Mouse (Mus musculus) thymus, postnatal 25 days (tissue): ENCODE results near the gene Tas2r113.
"Not testable (repeated sequence)": the region's sequence is repeated elsewhere in the genome, so short reads cannot be mapped to it uniquely, and the experiment has no call there.

ENCODE experiments used
- DNase-seq: peaks from one replicate; pipeline ENCODE4 v3.0.0; 2022

Tas2r113 gene

GRCm38 (mm10) chr6:132892711-132893110 lies at the start of gene Tas2r113:
TSS of gene Tas2r113 (plus strand) at chr6:132893011.
- no peak for DNase-seq

- DNase-seq: no peak
Observed at GRCm38 (mm10) chr6:132846842-132847241, 46.0 kb upstream of the Tas2r113 start, which contains the start of gene Tas2r123. TSS of gene Tas2r123 (plus strand) at chr6:132847142.

DNA sequence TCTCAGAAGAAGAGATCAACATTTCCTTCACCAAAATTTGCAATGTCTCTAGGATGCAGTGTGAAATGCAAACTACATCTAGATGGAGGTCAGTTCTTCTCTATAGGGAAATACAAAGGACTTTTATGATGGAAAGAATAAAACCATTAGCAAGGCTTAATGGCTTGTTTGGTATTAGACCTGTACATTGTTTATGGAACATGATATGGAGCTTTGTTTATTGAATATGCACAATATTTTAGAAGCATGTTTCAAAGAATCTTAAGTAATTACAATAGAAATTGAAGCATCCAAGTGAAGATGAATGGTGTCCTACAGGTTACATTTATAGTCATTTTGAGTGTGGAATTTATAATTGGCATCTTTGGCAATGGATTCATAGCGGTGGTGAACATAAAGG lies 37.7 kb upstream of the Tas2r113 start, which contains the start of gene Tas2r116:
Gene Tas2r116 (plus strand): TSS at position 301 of the 400 bp plus-strand sequence.
- DNase-seq: no peak

DNA sequence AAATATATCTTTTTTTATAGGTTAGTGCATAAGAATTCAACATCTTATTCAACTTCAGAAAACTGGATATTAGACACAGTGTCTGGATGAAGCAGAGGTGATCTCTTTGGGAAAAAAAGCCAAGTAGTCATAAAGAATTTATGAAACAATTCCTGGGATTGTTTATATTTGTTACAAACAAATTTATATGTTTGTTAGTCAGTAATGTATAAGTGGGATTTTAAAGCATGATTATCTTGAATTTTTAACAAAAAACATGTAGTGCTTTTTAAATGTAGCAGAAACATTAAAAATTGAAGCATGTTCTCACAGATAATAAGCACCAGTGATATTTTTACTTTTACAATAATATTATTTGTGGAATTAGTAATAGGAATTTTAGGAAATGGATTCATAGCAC lies 25.1 kb upstream of the Tas2r113 start, which contains the start of gene Tas2r110:
Gene Tas2r110 (plus strand): TSS at position 301 of the 400 bp plus-strand sequence.
- DNase-seq: no peak

GRCm38 (mm10) chr6:132909351-132909750 lies 16.5 kb downstream of the Tas2r113 start, which contains the start of gene Tas2r125:
TSS of gene Tas2r125 (plus strand) at chr6:132909651.
- no peak for DNase-seq

DNA sequence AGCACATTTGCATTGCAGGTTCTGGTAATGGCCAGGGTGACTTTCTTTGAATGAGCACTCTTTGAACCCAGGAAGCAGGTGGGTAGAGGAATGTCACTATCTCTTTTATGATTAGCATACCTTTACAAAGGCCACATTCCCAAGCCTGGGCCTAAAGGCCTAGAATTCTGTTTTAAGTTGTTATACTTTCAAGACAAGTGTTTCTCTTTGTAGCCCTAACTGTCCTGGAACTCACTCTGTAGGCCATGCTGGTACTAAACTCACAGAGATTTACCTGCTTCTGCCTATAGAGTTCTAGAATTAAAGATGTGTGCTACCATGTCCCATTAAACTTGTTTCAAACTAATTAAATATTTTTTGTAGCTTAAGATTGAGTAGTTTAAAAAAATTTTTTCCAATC lies 48.6 kb downstream of the Tas2r113 start:
- DNase-seq: not testable (repeated sequence)
